Mouse (Mus musculus) ES-E14 (cell line): ENCODE data around the gene Nupr1. TPM values are rescaled to one million over a fixed set of nuclear protein-coding genes. Genes with fewer than 3 reads are reported as not detected.

Experiments
- DNase-seq: peaks from one replicate; pipeline ENCODE4 v3.0.0-alpha.2; 2013; ENCODE audit warnings: low read depth, low spot score
- H3K27ac ChIP-seq: 2 replicates; pipeline ENCODE4 v1.5.1; 2012; ENCODE audit warnings: low read depth, mild to moderate bottlenecking, low read length, moderate library complexity, mixed read lengths; ENCODE audit not compliant: poor library complexity, insufficient read depth, severe bottlenecking
- H3K36me3 ChIP-seq: 2 replicates; pipeline ENCODE4 v1.6.1; 2012; ENCODE audit warnings: mild to moderate bottlenecking, low read length, moderate library complexity, mixed read lengths; ENCODE audit not compliant: control insufficient read depth, poor library complexity, insufficient read depth, severe bottlenecking
- H3K4me1 ChIP-seq, 2 experiments: fragments of 150-350 bp in 1 of 2; sonication (generic) in 1 of 2; 2 replicates each; pipeline ENCODE4 v1.6.1; 2012; ENCODE audit warnings: low read length in 2 of 2, mild to moderate bottlenecking in 1 of 2, mixed read lengths in 1 of 2; ENCODE audit not compliant: control insufficient read depth in 2 of 2, insufficient read depth in 2 of 2, poor library complexity in 1 of 2
- H3K4me3 ChIP-seq, 2 experiments: fragments of 150-350 bp in 1 of 2; sonication (generic) in 1 of 2; 2 replicates each; pipeline ENCODE4 v1.5.1; 2012; ENCODE audit warnings: low read length in 2 of 2, low read depth in 1 of 2, mild to moderate bottlenecking in 1 of 2, mixed read lengths in 1 of 2; ENCODE audit not compliant: insufficient read depth in 1 of 2, poor library complexity in 1 of 2, severe bottlenecking in 1 of 2
- H3K9ac ChIP-seq: 2 replicates; pipeline ENCODE4 v1.6.1; 2012; ENCODE audit warnings: low read depth, mild to moderate bottlenecking, low read length, mixed read lengths; ENCODE audit not compliant: poor library complexity, insufficient read depth, severe bottlenecking
- H3K9me3 ChIP-seq: fragments of 150-350 bp; sonication (generic); 2 replicates; pipeline ENCODE4 v1.6.1; 2012; ENCODE audit warnings: low read depth, mild to moderate bottlenecking, low read length; ENCODE audit not compliant: control insufficient read depth, insufficient read depth
- CHD2 ChIP-seq: IDR thresholded peaks from 2 replicates; pipeline ENCODE4 v1.6.1; 2014; ENCODE audit warnings: mild to moderate bottlenecking, low read depth, low read length, inconsistent platforms
- HCFC1 ChIP-seq: IDR thresholded peaks from 2 replicates; pipeline ENCODE4 v1.6.1; 2012; ENCODE audit warnings: low read length, inconsistent platforms, borderline replicate concordance; ENCODE audit not compliant: insufficient read depth
- MAFK ChIP-seq: IDR thresholded peaks from 2 replicates; pipeline ENCODE4 v1.6.1; 2014; ENCODE audit warnings: mild to moderate bottlenecking, low read depth, low read length, inconsistent platforms; ENCODE audit not compliant: insufficient read depth
- ZC3H11A ChIP-seq: IDR thresholded peaks from 2 replicates; pipeline ENCODE4 v1.6.1; 2012; ENCODE audit warnings: low read depth, mild to moderate bottlenecking, inconsistent platforms, low read length, borderline replicate concordance
- ZNF384 ChIP-seq: IDR thresholded peaks from 2 replicates; pipeline ENCODE4 v1.6.1; 2012; ENCODE audit warnings: low read depth, low read length, inconsistent platforms
- in situ Hi-C, 2 experiments: fragments of 600-800 bp; cut with MboI; formaldehyde crosslinking; loops; one replicate each; pipeline ENCODE4 v1.15.1; 2025; ENCODE audit warnings: low sequenced_read_pairs in 2 of 2, inconsistent platforms in 1 of 2; ENCODE audit not compliant: unreplicated experiment in 2 of 2
- total RNA-seq: library from RNA; depleted of rRNA; stranded (reverse); fragments of 300-350 nt; gene quantifications from 2 replicates; pipeline ENCODE4 v1.2.3, GENCODE M21; 2012

The Nupr1 gene
- total RNA-seq, 1 experiment: 16.4 TPM

- peaks cover 0 to 7% of the 10 kb centered on the region in 2 experiments; a peak in 1 of 4 replicates for H3K4me1 ChIP-seq
- H3K9me3 ChIP-seq: no peaks in the 10 kb centered on the region
- TF ChIP-seq ZC3H11A: no peak
- no peak for TF ChIP-seq ZNF384
- TF ChIP-seq HCFC1: no peak
- TF ChIP-seq CHD2: no peak
- no peak for TF ChIP-seq MAFK
- in situ Hi-C loops: no loop called here
- no peak overlapping the region for H3K4me3 ChIP-seq
- H3K36me3 ChIP-seq: no peaks in the 10 kb centered on the region
- H3K27ac ChIP-seq: no peak overlapping the region
- H3K9ac ChIP-seq: no peak overlapping the region
- no peak for DNase-seq
Measured at GRCm38 (mm10) chr7:126601896-126602295, 28.8 kb downstream of the Nupr1 start.

- Histone ChIP-seq H3K9me3 (no peaks in the 10 kb centered on the region), H3K36me3 (no peaks in the 10 kb centered on the region), H3K4me3 (no peak overlapping the region), H3K27ac (no peak overlapping the region), H3K9ac (no peak overlapping the region), H3K4me1 (peaks cover 0 to 7% of the 10 kb centered on the region in 2 experiments; a peak in 1 of 4 replicates)
- in situ Hi-C loops: no loop called here
- DNase-seq: no peak
- TF ChIP-seq ZNF384: no peak
Measured at GRCm38 (mm10) chr7:126598919-126599318, 31.7 kb downstream of the Nupr1 start.

GRCm38 (mm10) chr7:126596414-126596813, 34.2 kb downstream of the Nupr1 start:
- no peak for DNase-seq
- Histone ChIP-seq H3K27ac (no peak overlapping the region), H3K36me3 (no peaks in the 10 kb centered on the region), H3K9me3 (no peaks in the 10 kb centered on the region), H3K4me3 (no peak overlapping the region), H3K9ac (no peak overlapping the region), H3K4me1 (peaks cover 0 to 5% of the 10 kb centered on the region in 2 experiments; a peak in 1 of 4 replicates)
- in situ Hi-C loops: no loop called here
- no peak for TF ChIP-seq ZNF384
- TF ChIP-seq MAFK: no peak

GRCm38 (mm10) chr7:126595890-126596289, 34.8 kb downstream of the Nupr1 start:
- TF ChIP-seq CHD2: no peak
- TF ChIP-seq MAFK: no peak
- no peak for TF ChIP-seq ZNF384
- TF ChIP-seq ZC3H11A: no peak
- TF ChIP-seq HCFC1: no peak
- Histone ChIP-seq H3K4me3 (no peak overlapping the region), H3K27ac (no peak overlapping the region), H3K36me3 (no peaks in the 10 kb centered on the region), H3K9me3 (no peaks in the 10 kb centered on the region), H3K9ac (no peak overlapping the region), H3K4me1 (0 out of 4 replicates have a peak, but pooled peaks cover 0 to under 1% of the 10 kb centered on the region in 2 experiments)
- no peak for DNase-seq
- in situ Hi-C loops: no loop called here

GRCm38 (mm10) chr7:126594862-126595561, 35.6 kb downstream of the Nupr1 start, which contains the start of gene Il27:
TSS of gene Il27 (minus strand) at chr7:126594941.
- no peaks in the 10 kb centered on the region for H3K36me3 ChIP-seq
- no peaks in the 10 kb centered on the region for H3K4me1 ChIP-seq
- TF ChIP-seq HCFC1 (no peak), ZNF384 (no peak), ZC3H11A (no peak), MAFK (no peak), CHD2 (no peak)
- in situ Hi-C loops: no loop called here
- no peak within 1 kb of the TSS for H3K9ac ChIP-seq
- no peak for DNase-seq
- no peak within 1 kb of the TSS for H3K4me3 ChIP-seq
- no peak within 1 kb of the TSS for H3K27ac ChIP-seq
- H3K9me3 ChIP-seq: no peaks in the 10 kb centered on the region
